Mouse (Mus musculus): ENCODE data around the gene 2700049A03Rik. TPM values are rescaled to one million over a fixed set of nuclear protein-coding genes. Genes with fewer than 3 reads are reported as not detected.

2700049A03Rik gene
- total RNA-seq, 2 experiments from 2014 or later: 5.6 to 5.7 TPM

DNA sequence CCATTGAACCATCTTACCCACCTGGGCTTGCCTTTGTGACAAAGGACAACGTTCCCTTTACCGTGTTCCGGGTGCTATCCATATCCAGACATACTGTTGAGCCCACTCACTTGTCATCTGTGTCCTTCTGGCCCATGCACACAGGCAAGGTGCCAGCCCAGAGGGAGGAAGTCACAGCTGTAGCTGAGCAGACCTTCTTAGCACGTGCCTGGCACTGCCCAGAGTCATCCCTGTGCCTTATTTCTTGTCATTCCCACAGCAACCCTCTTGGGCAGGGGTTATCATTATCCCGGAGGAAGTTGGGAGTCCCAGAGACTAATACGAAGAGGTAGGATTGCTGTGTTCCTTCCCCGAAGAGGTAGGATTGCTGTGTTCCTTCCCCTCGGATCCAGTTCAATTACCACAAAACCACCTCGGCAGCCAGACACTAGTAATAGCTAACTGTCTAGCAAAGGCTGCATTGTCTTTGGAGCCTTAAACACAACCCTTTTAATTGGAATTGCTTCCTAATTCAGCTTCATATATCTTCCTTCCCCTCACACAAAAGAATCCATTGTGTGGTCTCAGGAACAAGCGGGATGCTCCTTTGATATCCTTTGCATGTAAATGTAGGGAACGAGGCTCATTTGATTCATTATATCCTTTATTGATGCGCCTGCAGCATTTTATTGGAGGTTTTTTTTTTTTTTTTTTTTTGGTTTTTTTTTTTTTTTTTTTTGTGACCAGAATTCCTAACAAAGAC is 143.0 kb downstream of the 2700049A03Rik start:
- intact Hi-C loops (cut with DNase I): no loop called here
- Histone ChIP-seq H3K4me3 (no peak overlapping the region), H3K27ac (no peak overlapping the region)
- no peak for DNase-seq (ENCODE audit: extremely low spot score in 1 of 2, low spot score in 2 of 2)
- no peak for TF ChIP-seq CTCF (IDR thresholded peaks at IDR 0.05)

DNA sequence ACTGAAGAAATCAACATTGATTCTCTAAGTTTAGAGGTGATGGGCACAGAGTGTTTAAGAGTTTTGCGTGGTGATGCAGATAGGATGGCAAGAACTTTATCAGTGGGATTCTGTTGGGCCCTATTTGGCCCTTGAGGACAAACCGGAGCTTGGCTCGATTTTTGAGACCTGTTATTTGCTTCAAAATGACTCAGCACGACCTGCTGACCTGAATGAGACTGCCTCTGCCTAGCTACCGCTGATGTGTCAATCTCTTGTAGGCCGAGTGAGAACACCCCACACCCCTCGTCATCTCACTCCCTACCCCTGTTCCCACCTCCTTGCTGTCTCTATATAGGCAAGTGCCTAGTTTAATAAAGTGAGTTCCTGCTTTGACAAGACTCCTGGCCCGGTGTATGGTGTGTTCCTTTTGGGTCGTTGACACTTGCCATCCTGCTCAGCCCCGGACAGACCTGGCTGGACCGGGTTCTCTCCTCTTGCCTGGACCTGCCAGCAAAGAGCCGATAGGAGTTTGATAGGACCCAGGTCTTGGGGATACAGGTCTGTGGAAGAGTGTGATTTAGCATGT is 144.6 kb downstream of the 2700049A03Rik start:
- intact Hi-C loops (cut with DNase I): no loop called here
- H3K4me3 ChIP-seq: no peak overlapping the region
- TF ChIP-seq CTCF (IDR thresholded peaks at IDR 0.05): no peak
- DNase-seq (ENCODE audit: extremely low spot score in 1 of 2, low spot score in 2 of 2): no peak
- no peak overlapping the region for H3K27ac ChIP-seq

DNA sequence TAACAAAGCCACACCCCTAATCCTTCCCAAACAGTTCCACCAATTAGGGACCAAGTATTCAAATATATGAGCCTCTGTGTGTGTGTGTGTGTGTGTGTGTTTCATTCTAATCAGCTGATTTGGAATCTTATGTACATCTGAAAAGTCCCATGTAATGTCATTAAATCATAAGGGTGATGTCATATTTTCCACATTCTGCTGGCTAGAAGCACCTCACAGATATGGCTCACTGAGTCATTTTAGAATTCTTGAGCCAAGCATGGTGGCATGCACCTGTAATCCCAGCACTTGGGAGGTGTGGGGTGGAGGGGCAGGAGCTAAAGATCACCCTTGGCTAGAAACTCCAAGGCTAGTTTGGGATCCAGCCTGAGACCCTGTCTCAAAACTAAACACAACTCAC is 148.8 kb downstream of the 2700049A03Rik start:
- intact Hi-C loops (cut with DNase I): no loop called here
- Histone ChIP-seq H3K4me3 (no peak overlapping the region), H3K27ac (no peak overlapping the region)
- no peak for DNase-seq (ENCODE audit: extremely low spot score in 1 of 2, low spot score in 2 of 2)
- TF ChIP-seq CTCF (IDR thresholded peaks at IDR 0.05): no peak

- H3K27ac ChIP-seq: no peak overlapping the region
- intact Hi-C loops (cut with DNase I): no loop called here
- DNase-seq (ENCODE audit: extremely low spot score in 1 of 2, low spot score in 2 of 2): no peak
- no peak overlapping the region for H3K4me3 ChIP-seq
- no peak for TF ChIP-seq CTCF (IDR thresholded peaks at IDR 0.05)
Observed at GRCm38 (mm10) chr12:71290460-71290859, 153.8 kb downstream of the 2700049A03Rik start.

Other genes starting within 250 kb of the 2700049A03Rik start
- 100 to 1,000 TPM; 138 to 163 TPM for gene Actr10, start 199.0 kb upstream of the 2700049A03Rik start, total RNA-seq (2021)
- 100 to 1,000 TPM; 170 to 185 TPM for gene Psma3, start 162.2 kb upstream of the 2700049A03Rik start, total RNA-seq (2021)
- gene Arid4a, start 120.9 kb upstream of the 2700049A03Rik start, total RNA-seq (2021): 10 to 100 TPM; 35.2 to 36.4 TPM
- gene Tomm20l, start 25.4 kb upstream of the 2700049A03Rik start, total RNA-seq (2021): not detected
- 10 to 100 TPM; 60.3 to 63.6 TPM for gene Timm9, start 164 bp upstream of the 2700049A03Rik start, total RNA-seq (2021)
- 10 to 100 TPM in 1 of 2 experiments, 1 to 10 TPM in 1; 9.6 to 12.3 TPM for gene Dact1, start 173.0 kb downstream of the 2700049A03Rik start, total RNA-seq (2021)